Mouse (Mus musculus) layer of hippocampus, postnatal 10 days (tissue): ENCODE data around the gene Rbfox2. TPM values are rescaled to one million over a fixed set of nuclear protein-coding genes. Genes with fewer than 3 reads are reported as not detected.
A peak's percentile ranks its signal among the peaks of the same experiment; 100 is the strongest.

Experiments used
- DNase-seq, 2 experiments: peaks; one replicate each; pipeline ENCODE4 v3.0.0; 2021; ENCODE audit warnings: low spot score in 2 of 2
- total RNA-seq, 2 experiments: library from RNA; stranded (reverse); gene quantifications; 2 replicates each; pipeline ENCODE4 v1.2.3; 2021

The Rbfox2 gene
- total RNA-seq, 2 experiments from 2014 or later, result 232 to 253 TPM

DNA sequence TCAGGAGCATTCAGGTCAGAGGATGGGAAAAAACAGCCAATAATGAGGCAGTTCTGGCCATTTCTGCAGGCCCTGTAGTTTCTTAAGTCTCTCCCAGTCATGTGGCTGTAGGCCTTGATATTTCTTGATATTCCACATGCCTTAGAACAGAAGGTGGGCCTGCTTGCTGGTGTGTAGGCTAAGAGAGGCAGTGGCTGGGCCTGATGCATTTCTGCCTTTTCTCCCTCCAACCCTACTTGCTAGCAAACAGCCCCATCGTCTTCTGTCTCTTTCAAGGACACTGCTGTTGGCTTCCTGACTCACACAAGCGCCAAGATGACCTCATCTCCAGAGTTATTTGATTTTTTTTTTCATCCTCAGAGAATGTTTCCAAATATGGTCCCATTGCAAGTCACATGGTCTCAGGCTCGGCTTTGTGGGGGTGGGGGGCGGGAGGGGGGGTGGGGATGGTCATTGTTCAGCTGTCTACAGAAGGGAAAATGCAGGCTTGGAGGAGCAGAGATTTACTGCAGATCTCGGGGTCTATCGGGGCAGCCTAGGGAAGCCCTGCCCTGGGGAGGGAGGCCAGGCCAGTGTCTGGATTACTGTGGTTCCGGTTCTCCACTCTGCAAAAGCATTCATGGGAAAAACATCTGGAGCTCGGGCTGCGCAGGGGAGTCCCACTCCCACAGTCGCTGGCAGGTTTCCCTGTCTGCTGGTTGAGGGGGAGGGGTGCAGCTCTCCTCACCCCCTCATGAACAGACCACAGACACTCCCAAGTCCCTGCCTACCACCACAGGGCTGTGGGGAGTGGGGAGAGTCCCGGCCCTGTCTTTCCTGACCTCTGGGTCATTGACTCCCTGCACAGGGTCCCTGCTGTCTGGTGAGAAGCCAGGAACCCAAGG lies 269.3 kb downstream of the Rbfox2 start:
- DNase-seq, result no peak

DNA sequence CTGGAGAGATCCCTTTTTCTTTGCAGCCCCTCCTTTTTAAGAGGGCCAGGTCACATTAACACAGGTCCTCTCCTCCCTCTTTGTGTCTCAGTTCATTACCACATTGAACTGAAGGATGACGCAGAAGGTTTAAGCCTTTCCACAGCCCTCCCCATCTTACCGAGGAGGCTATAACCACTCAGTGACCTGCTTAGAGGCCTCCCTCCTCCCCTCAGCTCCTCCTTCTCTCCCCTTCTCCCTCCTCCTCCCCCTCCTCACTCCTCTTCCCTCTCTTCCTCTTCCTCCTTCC lies 269.9 kb downstream of the Rbfox2 start:
- DNase-seq, result no peak

DNA sequence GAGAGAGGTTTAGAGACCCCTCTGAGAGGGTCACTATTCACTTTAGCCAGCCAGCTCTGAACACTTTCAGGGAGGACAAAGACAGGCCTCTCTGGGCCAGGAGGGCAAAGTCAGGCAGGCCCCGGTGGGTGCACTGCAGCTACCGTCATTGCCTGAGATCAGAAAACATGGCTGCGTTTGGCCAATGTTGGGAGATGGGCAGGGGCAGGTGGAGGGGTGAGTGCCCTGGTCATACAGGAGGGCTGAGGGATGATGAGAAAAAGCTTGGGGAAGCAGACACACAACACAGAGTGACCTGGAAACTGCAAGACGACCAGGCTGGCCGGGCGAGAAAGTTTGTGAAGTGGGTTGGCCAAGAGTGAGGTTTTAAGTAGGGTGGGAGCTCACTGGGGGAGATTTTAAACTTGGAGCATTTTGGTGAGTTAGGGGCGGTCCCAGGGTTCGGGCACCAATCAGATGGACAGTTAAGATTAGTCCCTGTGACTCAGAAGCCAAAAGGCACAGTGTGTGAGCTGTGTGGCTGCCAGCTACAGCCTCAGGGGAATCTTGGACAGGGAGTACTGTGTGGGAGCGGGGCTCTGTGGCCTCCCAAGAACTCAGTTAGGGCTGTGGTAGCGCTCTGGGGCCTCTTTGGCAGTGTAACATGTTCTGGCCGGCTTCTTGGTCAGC lies 270.4 kb downstream of the Rbfox2 start:
- DNase-seq, result peak; percentile 25 to 34

DNA sequence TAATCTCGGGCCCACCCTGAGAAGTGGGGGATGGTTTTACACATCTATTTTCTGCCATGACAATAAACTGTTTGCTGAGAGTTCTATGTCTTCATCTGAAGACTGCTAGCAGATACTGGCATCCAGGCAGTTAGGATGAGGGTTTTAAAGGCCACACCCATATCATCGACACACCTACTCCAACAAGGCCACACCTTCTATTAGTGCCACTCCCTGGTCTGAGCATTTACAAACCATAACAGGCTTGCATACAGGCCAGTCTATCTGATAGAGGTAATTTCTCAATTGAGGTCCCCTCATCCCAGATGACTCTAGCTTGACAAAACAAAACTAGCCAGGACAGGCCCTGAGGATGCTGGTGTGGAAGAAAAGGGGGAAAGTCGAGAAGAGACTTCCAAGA lies 271.2 kb downstream of the Rbfox2 start:
- no peak for DNase-seq

DNA sequence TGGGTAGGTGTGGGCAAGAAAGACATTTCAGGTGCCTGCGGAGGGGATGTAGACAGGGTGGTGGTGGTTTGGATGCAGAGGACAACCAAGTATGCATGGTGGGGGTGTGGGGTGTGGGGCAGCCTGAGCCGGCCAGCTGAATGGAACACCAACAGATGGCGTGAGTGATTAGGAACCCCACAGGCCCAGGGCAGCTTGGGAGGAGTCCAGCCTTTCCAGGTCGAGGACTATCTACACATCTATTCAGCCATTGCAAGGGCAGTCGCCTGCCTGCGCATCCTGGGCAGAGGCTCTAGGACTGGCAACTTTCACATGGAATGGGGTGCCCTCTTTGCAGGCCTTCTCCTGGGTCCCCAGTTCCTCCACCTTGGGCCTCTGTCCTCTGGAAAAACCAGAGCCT lies 272.3 kb downstream of the Rbfox2 start:
- no peak for DNase-seq

DNA sequence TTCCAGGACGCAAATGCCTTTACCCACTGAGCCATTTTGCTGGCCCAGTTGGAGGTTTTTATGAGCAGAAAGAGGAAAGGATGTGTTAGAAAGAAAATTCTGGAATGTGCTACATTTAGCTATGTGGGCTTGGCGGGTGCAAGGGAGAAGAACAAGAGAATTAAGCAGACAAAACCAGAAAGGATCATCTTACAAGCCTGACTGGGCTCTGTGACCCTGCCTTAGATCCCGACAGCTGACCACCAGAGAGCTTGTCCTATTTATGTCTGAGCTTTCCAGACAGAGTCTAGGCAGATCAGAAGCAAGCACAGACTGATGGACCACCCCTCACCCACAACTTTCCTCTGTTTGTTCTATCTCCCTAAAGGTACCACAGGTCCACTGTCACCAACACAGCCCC lies 275.5 kb downstream of the Rbfox2 start:
- no peak for DNase-seq

DNA sequence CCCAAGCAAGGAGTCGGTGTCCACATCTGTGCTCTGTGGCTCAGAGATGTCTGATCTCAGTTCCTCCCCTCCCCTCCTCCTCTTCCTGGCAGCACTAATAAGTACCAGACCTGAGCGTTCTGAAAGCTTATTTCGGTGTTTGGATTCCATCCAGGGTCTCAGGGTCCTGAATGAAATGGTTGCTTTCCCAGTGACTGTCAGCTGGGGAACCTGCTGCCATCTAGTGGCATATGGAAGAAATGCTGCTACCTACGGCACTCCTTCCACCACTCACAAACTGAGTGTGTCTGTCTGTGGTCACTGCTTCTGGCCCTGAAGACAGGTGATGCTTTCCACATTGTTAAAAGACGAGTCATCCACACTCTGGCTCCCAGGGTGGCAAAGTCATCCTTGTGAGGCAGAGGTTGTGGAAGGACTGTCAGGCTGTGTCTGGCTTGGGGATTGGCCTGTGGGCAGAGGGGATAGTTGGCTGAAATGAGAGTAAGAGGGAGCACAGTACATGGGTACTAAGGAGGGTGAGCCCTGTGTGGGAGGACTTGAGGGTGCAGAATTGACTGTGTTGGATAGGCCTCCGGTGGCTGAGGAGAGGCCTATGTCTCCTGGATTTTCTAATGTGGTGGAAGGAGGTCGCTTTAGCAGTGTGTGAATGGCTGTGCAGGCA lies 277.3 kb downstream of the Rbfox2 start:
- peak; percentile 63 to 70 for DNase-seq

Other genes with a start within 250 kb of the Rbfox2 start
- under 1 TPM; 0.32 to 0.42 TPM for gene Apol7a, start 92.1 kb upstream of the Rbfox2 start, total RNA-seq
- gene Apol9a, start 104.1 kb upstream of the Rbfox2 start, total RNA-seq, result under 1 TPM in 1 of 2 experiments, not detected in 1; 0.83 TPM
- gene Apol7b, start 140.5 kb upstream of the Rbfox2 start, total RNA-seq, result not detected
- gene Apol10a, start 170.0 kb upstream of the Rbfox2 start, total RNA-seq, result not detected
- gene Apol11a, start 201.3 kb upstream of the Rbfox2 start, total RNA-seq, result not detected
- gene Apol7c, start 226.3 kb upstream of the Rbfox2 start, total RNA-seq, result not detected